Mouse (Mus musculus): ENCODE measurements around the gene Ptprm.

Gene Ptprm

GRCm38 (mm10) chr17:66665791-66666190, 688.5 kb downstream of the Ptprm start:
- no peak for DNase-seq (ENCODE audit: low spot score)

GRCm38 (mm10) chr17:66665201-66665756, 689.0 kb downstream of the Ptprm start:
- no peak for DNase-seq (ENCODE audit: low spot score)

GRCm38 (mm10) chr17:66664796-66665195, 689.5 kb downstream of the Ptprm start:
- DNase-seq (ENCODE audit: low spot score): no peak

- no peak for DNase-seq (ENCODE audit: low spot score)
Measured at GRCm38 (mm10) chr17:66659242-66659641, 695.0 kb downstream of the Ptprm start.

GRCm38 (mm10) chr17:66637951-66638722, 716.1 kb downstream of the Ptprm start:
- DNase-seq (ENCODE audit: low spot score): no peak

GRCm38 (mm10) chr17:66619996-66620656, 734.1 kb downstream of the Ptprm start:
- no peak for DNase-seq (ENCODE audit: low spot score)

- DNase-seq (ENCODE audit: low spot score): no peak
Measured at GRCm38 (mm10) chr17:66619255-66619826, 734.9 kb downstream of the Ptprm start.
